Mouse (Mus musculus) layer of hippocampus, adult 2 months (tissue): ENCODE measurements around the gene Mme. TPM values are rescaled to one million over a fixed set of nuclear protein-coding genes. Genes with fewer than 3 reads are reported as not detected.

ENCODE experiments used
- DNase-seq, 2 experiments: peaks; one replicate each; pipeline ENCODE4 v3.0.0; 2022; ENCODE audit warnings: low spot score in 2 of 2
- H3K27ac ChIP-seq: fragments of 200-600 bp; 2 replicates; pipeline ENCODE4 v1.8.1; 2022
- H3K4me3 ChIP-seq: fragments of 200-600 bp; 2 replicates; pipeline ENCODE4 v1.8.1; 2022; ENCODE audit warnings: mild to moderate bottlenecking
- CTCF ChIP-seq: fragments of 200-600 bp; conservative IDR thresholded peaks from 2 replicates; pipeline ENCODE4 v1.8.1; 2022; ENCODE audit warnings: antibody characterized with exemption, mild to moderate bottlenecking, moderate library complexity
- long read RNA-seq, 2 experiments: library from polyadenylated mRNA; stranded (forward); transcript quantifications; one replicate each; pipeline ENCODE4 v2.0.0; 2021; ENCODE audit warnings: borderline mapping rate in 2 of 2
- total RNA-seq, 2 experiments: library from RNA; stranded (reverse); gene quantifications; 2 replicates each; pipeline ENCODE4 v1.2.3; 2021

The Mme gene
- 1 to 10 TPM; 7.0 to 7.4 TPM for total RNA-seq
- long read RNA-seq, experiment 1, partial matches to known transcripts, result 1 of 4 reads
- long read RNA-seq, experiment 1, other reads (novel, unspliced or antisense), result 3 of 4 reads
- long read RNA-seq, experiment 2, partial matches to known transcripts, result 1 of 4 reads
- long read RNA-seq, experiment 2, other reads (novel, unspliced or antisense), result 3 of 4 reads

GRCm38 (mm10) chr3:63241099-63241587 is at the start of gene Mme:
Mme (plus strand) TSS chr3:63241537.
- no peak for DNase-seq

GRCm38 (mm10) chr3:63196565-63196964 is 44.8 kb upstream of the Mme start:
- H3K4me3 ChIP-seq, result no peak overlapping the region
- DNase-seq, result peak; percentile 16 to 52
- TF ChIP-seq CTCF, result no peak

More at GRCm38 (mm10) chr3:63241099-63241587, at the start of gene Mme:
- Histone ChIP-seq H3K27ac (no peak within 1 kb of the TSS), H3K4me3 (no peak within 1 kb of the TSS)
- TF ChIP-seq CTCF, result no peak

GRCm38 (mm10) chr3:63198026-63198425 is 43.3 kb upstream of the Mme start:
- TF ChIP-seq CTCF, result no peak
- no peak for DNase-seq
- H3K27ac ChIP-seq, result no peak overlapping the region
- no peak overlapping the region for H3K4me3 ChIP-seq

More at GRCm38 (mm10) chr3:63196565-63196964, 44.8 kb upstream of the Mme start:
- no peak overlapping the region for H3K27ac ChIP-seq

GRCm38 (mm10) chr3:63221867-63222591 is 19.3 kb upstream of the Mme start:
- DNase-seq, result no peak
- H3K27ac ChIP-seq, result no peak overlapping the region
- TF ChIP-seq CTCF, result no peak
- H3K4me3 ChIP-seq, result no peak overlapping the region

- TF ChIP-seq CTCF, result no peak
- no peak for DNase-seq
- no peak overlapping the region for H3K27ac ChIP-seq
- H3K4me3 ChIP-seq, result no peak overlapping the region
These were observed 17.7 kb upstream of the Mme start for GRCm38 (mm10) chr3:63223676-63224075.

- H3K27ac ChIP-seq, result no peak overlapping the region
- TF ChIP-seq CTCF, result no peak
- no peak for DNase-seq
These were observed 5.4 kb upstream of the Mme start for GRCm38 (mm10) chr3:63235957-63236356.

GRCm38 (mm10) chr3:63243721-63244120 is 2.4 kb downstream of the Mme start:
- TF ChIP-seq CTCF, result no peak
- Histone ChIP-seq H3K27ac (no peak overlapping the region), H3K4me3 (no peak overlapping the region)
- no peak for DNase-seq

More at GRCm38 (mm10) chr3:63235957-63236356, 5.4 kb upstream of the Mme start:
- H3K4me3 ChIP-seq, result no peak overlapping the region

- Histone ChIP-seq H3K4me3 (no peak overlapping the region), H3K27ac (no peak overlapping the region)
- no peak for DNase-seq
- no peak for TF ChIP-seq CTCF
These were observed 30.8 kb downstream of the Mme start for GRCm38 (mm10) chr3:63272091-63272490.

- Histone ChIP-seq H3K27ac (no peak overlapping the region), H3K4me3 (no peak overlapping the region)
- no peak for TF ChIP-seq CTCF
- no peak for DNase-seq
These were observed 53.0 kb downstream of the Mme start for GRCm38 (mm10) chr3:63294316-63294715.

- Histone ChIP-seq H3K4me3 (no peak overlapping the region), H3K27ac (no peak overlapping the region)
- TF ChIP-seq CTCF, result no peak
- no peak for DNase-seq
These were observed 53.5 kb downstream of the Mme start for GRCm38 (mm10) chr3:63294791-63295190.

- Histone ChIP-seq H3K4me3 (peak overlapping the region; percentile 72), H3K27ac (peak overlapping the region; percentile 71; the same call in 1 of the 2 replicates)
- DNase-seq, result peak in 1 of 2 experiments; percentile 12
- TF ChIP-seq CTCF, result peak; percentile 56
These were observed 53.9 kb downstream of the Mme start for GRCm38 (mm10) chr3:63295237-63295636.

- peak in 1 of 2 experiments; percentile 14 for DNase-seq
- no peak for TF ChIP-seq CTCF
- Histone ChIP-seq H3K4me3 (peak overlapping the region; percentile 72), H3K27ac (peak overlapping the region; percentile 71)
These were observed 54.4 kb downstream of the Mme start for GRCm38 (mm10) chr3:63295657-63296231.

GRCm38 (mm10) chr3:63296411-63296810 is 55.1 kb downstream of the Mme start:
- Histone ChIP-seq H3K4me3 (peak overlapping the region; percentile 72), H3K27ac (peak overlapping the region; percentile 71)
- no peak for TF ChIP-seq CTCF
- peak; percentile 14 to 19 for DNase-seq
